Comparison of ENCODE assay signal across 8 mouse cellular contexts in the genomic region with DNA sequence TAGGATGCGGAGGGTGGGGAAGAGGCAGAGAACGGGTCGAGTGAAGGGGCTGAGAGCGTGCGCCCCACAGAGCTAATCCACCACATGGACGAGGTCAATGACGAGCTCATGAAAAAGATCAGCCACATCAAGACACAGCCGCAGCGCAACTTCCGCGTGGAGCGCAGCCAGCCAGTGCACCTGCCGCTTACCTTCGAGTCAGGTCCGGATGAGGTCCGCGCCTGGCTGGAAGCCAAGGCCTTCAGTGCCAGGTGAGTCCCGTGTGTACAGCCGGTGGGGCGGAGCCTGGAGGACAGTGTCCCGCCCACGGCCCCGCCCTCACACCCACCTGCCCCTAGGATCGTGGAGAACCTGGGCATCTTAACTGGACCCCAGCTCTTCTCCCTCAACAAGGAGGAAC. TPM values are rescaled to one million over a fixed set of nuclear protein-coding genes. Genes with fewer than 3 reads are reported as not detected.
DNase-seq lines count a peak whose midpoint lies in the region; ATAC-seq and TF ChIP-seq lines count a peak whose summit lies in the region.

No protein-coding gene starts in this region.

- 11% methylated on average over 24 of the region's 24 CpGs for WGBS in lung, embryonic 15.5 days

- no peaks in the 10 kb centered on the region for H3K36me3 ChIP-seq in E14TG2a.4 (ENCODE audit: insufficient read depth, low read length)
- H3K36me3 ChIP-seq in lung, embryonic 15.5 days: no peaks in the 10 kb centered on the region

- no peak for TF ChIP-seq CTCF in E14TG2a.4 (conservative IDR thresholded peaks at IDR 0.05; ENCODE audit: low read length)

- intact Hi-C loops in gastrocnemius, postnatal 14 days (cut with DNase I; ENCODE audit: low total_unique reads): loop anchor here (5.0 kb wide), 1 partner anchor 99 kb away; no protein-coding TSS in a partner anchor

- H3K27me3 ChIP-seq in E14TG2a.4 (ENCODE audit: insufficient read depth, low read length): peaks cover 62% of the 10 kb centered on the region
- peaks cover 6% of the 10 kb centered on the region; the same call in 1 of the 2 replicates for H3K27me3 ChIP-seq in lung, embryonic 15.5 days

- peak; percentile 42 to 51 for DNase-seq in B cell, adult 2 months
- DNase-seq in induced T-regulatory cell, adult 2 months (ENCODE audit: low read depth): peak; percentile 49
- DNase-seq in thymus, postnatal 36 days: peak; percentile 24 to 50
- no peak for DNase-seq in Muller cell, postnatal 12 days (ENCODE audit: inconsistent ontology term)
- DNase-seq in gastrocnemius, postnatal 14 days: no peak

- peaks cover 29% of the 10 kb centered on the region for H3K4me1 ChIP-seq in E14TG2a.4 (replicated peaks; ENCODE audit: low read depth, low read length)
- H3K4me1 ChIP-seq in lung, embryonic 15.5 days: 0 out of 2 replicates have a peak, but pooled peaks cover 13% of the 10 kb centered on the region

- peak; percentile 70; the same call in 1 of the 2 replicates for ATAC-seq in lung, embryonic 15.5 days (ENCODE audit: borderline replicate concordance, extremely low read depth, low FRiP score, low TSS enrichment)
- no peak for ATAC-seq in monocyte, adult 5-6 weeks (replicated peaks; ENCODE audit: insufficient number of reproducible peaks, low FRiP score, low TSS enrichment, poor library complexity, severe bottlenecking)

- no peak overlapping the region for H3K9ac ChIP-seq in lung, embryonic 15.5 days

- 0 out of 2 replicates have a peak overlapping the region, but pooled peaks have one; percentile 19 for H3K27ac ChIP-seq in lung, embryonic 15.5 days

- peak overlapping the region; percentile 23 for H3K4me2 ChIP-seq in lung, embryonic 15.5 days

- H3K9me3 ChIP-seq in E14TG2a.4 (ENCODE audit: low read length): no peaks in the 10 kb centered on the region
- H3K9me3 ChIP-seq in lung, embryonic 15.5 days: no peaks in the 10 kb centered on the region

- H3K4me3 ChIP-seq in E14TG2a.4 (replicated peaks; ENCODE audit: low read length): peak overlapping the region; percentile 60
- no peak overlapping the region for H3K4me3 ChIP-seq in lung, embryonic 15.5 days

RNA-seq across cellular contexts. Expression of a gene that starts 22.8 kb away (rescaled TPM):
- polyA plus RNA-seq in lung, embryonic 15.5 days (2015; fragmentation: Nextera tagmentation; extraction: Ambion mirVana): 29.1 and 29.8 TPM in 2 replicates
- not detected in 3 replicates for total RNA-seq in monocyte, adult 5-6 weeks (2017)
- 1 to 10 TPM; 1.8 to 3.3 TPM for total RNA-seq in gastrocnemius, postnatal 14 days (2021)

RNA-seq across cellular contexts. Expression of a gene that starts 30.5 kb away (rescaled TPM):
- 281 and 293 TPM in 2 replicates for polyA plus RNA-seq in lung, embryonic 15.5 days (2015; fragmentation: Nextera tagmentation; extraction: Ambion mirVana)
- 548 to 1,201 TPM (median 1,116 TPM) in 3 replicates for total RNA-seq in monocyte, adult 5-6 weeks (2017)
- total RNA-seq in gastrocnemius, postnatal 14 days (2021): 100 to 1,000 TPM; 101 to 109 TPM

RNA-seq across cellular contexts. Expression of a gene that starts 34.0 kb away (rescaled TPM):
- 42.3 and 45.8 TPM in 2 replicates for polyA plus RNA-seq in lung, embryonic 15.5 days (2015; fragmentation: Nextera tagmentation; extraction: Ambion mirVana)
- total RNA-seq in monocyte, adult 5-6 weeks (2017): 2.8 to 16.3 TPM (median 7.1 TPM) in 3 replicates
- total RNA-seq in gastrocnemius, postnatal 14 days (2021): 10 to 100 TPM in 1 of 2 experiments, 1 to 10 TPM in 1; 9.1 to 11.1 TPM

RNA-seq across cellular contexts. Expression of a gene that starts 34.0 kb away (rescaled TPM):
- 56.0 and 56.2 TPM in 2 replicates for polyA plus RNA-seq in lung, embryonic 15.5 days (2015; fragmentation: Nextera tagmentation; extraction: Ambion mirVana)
- 10.2 to 21.2 TPM (median 16.0 TPM) in 3 replicates for total RNA-seq in monocyte, adult 5-6 weeks (2017)
- 10 to 100 TPM; 15.5 to 18.9 TPM for total RNA-seq in gastrocnemius, postnatal 14 days (2021)

RNA-seq across cellular contexts. Expression of a gene that starts 52.4 kb away (rescaled TPM):
- polyA plus RNA-seq in lung, embryonic 15.5 days (2015; fragmentation: Nextera tagmentation; extraction: Ambion mirVana): 50.8 and 51.8 TPM in 2 replicates
- 11.4 to 15.3 TPM (median 14.6 TPM) in 3 replicates for total RNA-seq in monocyte, adult 5-6 weeks (2017)
- 1 to 10 TPM; 6.2 to 9.6 TPM for total RNA-seq in gastrocnemius, postnatal 14 days (2021)

Comparison
In these comparisons a context has a peak if more than half of its experiments do, and no peak if none do; other contexts are left out.
1. DNase-seq: peak in B cell, adult 2 months (2 of 2), induced T-regulatory cell, adult 2 months (single experiment) and thymus, postnatal 36 days (2 of 2); none in Muller cell, postnatal 12 days (single experiment) and gastrocnemius, postnatal 14 days (single experiment).